Mouse (Mus musculus) G1E (cell line): ENCODE results near the gene Ripply1.

ENCODE experiments used
- CTCF ChIP-seq: IDR thresholded peaks from 2 replicates; pipeline ENCODE4 v1.5.1; 2012; ENCODE audit warnings: low read depth, low read length, inconsistent platforms, mixed read lengths
- GATA1 ChIP-seq: IDR thresholded peaks from 2 replicates; pipeline ENCODE4 v1.6.1; 2012; ENCODE audit warnings: borderline replicate concordance, low read length, inconsistent platforms, mixed read lengths
- POLR2AphosphoS5 ChIP-seq: IDR thresholded peaks from 2 replicates; pipeline ENCODE4 v1.6.1; 2012; ENCODE audit warnings: low read depth, low read length, inconsistent platforms; ENCODE audit not compliant: insufficient replicate concordance
- TAL1 ChIP-seq: conservative IDR thresholded peaks from 2 replicates; pipeline ENCODE4 v1.6.1; 2012; ENCODE audit warnings: low read depth, low read length, inconsistent platforms, mixed read lengths

GRCm38 (mm10) chrX:139785764-139786163 is 3.6 kb upstream of the Ripply1 start:
- no peak for TF ChIP-seq CTCF
- TF ChIP-seq TAL1, result no peak
- TF ChIP-seq GATA1, result no peak
- no peak for TF ChIP-seq POLR2AphosphoS5
